Mouse (Mus musculus): ENCODE data around the gene Cfap45. TPM values are rescaled to one million over a fixed set of nuclear protein-coding genes. Genes with fewer than 3 reads are reported as not detected.

Gene Cfap45
- total and polyA plus RNA-seq, 2 experiments from 2014 or later, result 5.1 to 5.5 TPM

DNA sequence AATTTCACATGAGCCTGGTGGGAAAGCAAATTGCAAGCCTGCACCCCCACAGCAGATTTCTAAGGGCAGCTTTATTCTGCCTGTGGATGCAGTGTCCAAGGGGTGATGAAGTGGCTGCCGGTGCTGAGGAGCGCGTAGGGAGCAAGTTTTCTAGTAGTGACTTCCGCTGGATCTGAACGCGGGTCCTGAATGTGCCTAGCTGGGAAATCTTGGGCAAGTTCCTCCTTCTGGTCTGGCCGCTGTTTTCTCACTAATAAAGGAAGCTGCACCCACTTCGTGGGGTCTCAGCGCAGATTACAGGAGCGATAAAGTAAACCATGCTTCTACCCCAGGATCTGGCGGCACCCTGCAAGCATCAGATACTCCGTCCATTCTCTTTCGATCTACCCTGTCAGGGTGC, 39.5 kb upstream of the Cfap45 start:
- H3K27me3 ChIP-seq (ENCODE audit: insufficient read depth, low read length), result no peaks in the 10 kb centered on the region
- ATAC-seq (no peak), DNase-seq (no peak)
- H3K9me3 ChIP-seq (ENCODE audit: low read length), result no peaks in the 10 kb centered on the region
- no peaks in the 10 kb centered on the region for H3K36me3 ChIP-seq (ENCODE audit: insufficient read depth)
- H3K4me2 ChIP-seq (ENCODE audit: low read depth), result peak overlapping the region; percentile 61
- 19% methylated on average over 13 of the region's 13 CpGs for WGBS
- H3K9ac ChIP-seq, result peak overlapping the region; percentile 43; the same call in 1 of the 2 replicates
- TF ChIP-seq CTCF (IDR thresholded peaks at IDR 0.05; ENCODE audit: low read depth), result no peak
- H3K4me1 ChIP-seq (ENCODE audit: insufficient read depth), result peaks cover 39% of the 10 kb centered on the region
- peak overlapping the region; percentile 72 for H3K4me3 ChIP-seq (ENCODE audit: low read depth, low read length)
- H3K27ac ChIP-seq (ENCODE audit: low read depth, low read length), result no peak overlapping the region

DNA sequence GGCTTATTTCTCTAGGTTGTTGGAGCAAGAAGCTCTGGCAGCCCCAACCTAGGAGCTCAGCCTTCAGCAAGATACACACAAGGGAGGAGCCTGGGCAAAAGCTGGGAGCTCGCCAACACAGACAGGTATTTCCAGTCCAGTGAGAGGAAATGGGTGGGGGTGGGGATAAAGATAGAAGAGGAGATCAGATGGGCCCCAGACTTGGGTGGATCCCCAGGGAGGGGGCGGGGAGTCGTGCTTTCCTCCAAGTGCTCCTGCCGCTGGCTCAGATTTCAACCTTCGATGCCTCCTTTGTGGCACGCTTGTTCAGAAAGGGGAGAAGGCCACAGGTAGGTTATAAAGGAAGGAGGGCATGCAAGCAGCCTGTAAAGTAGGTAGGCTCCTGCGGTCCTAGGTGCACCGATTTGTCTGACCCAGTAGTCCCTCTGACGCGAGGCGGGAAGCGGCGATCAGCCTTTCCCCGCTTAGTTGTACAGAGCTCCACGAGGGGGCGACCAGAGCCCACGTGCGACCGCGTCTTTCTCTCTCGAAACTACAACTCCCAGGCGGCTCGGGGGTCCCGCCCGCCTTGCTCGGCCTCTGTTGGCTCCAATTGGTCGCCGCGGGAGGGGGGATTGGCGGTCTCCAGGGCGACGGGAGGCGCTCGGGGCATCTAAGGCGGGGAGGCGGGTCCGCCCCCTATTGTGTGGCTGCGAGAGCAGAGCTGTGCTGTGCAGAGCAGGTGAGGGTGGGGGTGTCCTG, 38.9 kb upstream of the Cfap45 start, which contains the start of gene Igsf9:
Gene Igsf9, plus strand, starts transcription at position 249 of the 741 bp plus-strand sequence.
- ATAC-seq (peak; percentile 97), DNase-seq (peak; percentile 97)
- under 1% methylated on average over 38 of the region's 38 CpGs for WGBS
- Histone ChIP-seq H3K27ac (ENCODE audit: low read depth, low read length) (peak within 1 kb of the TSS; percentile 43), H3K4me3 (ENCODE audit: low read depth, low read length) (peak within 1 kb of the TSS; percentile 72), H3K9me3 (ENCODE audit: low read length) (no peaks in the 10 kb centered on the region), H3K36me3 (ENCODE audit: insufficient read depth) (no peaks in the 10 kb centered on the region), H3K9ac (peak within 1 kb of the TSS; percentile 61), H3K27me3 (ENCODE audit: insufficient read depth, low read length) (no peaks in the 10 kb centered on the region), H3K4me2 (ENCODE audit: low read depth) (peak within 1 kb of the TSS; percentile 61), H3K4me1 (ENCODE audit: insufficient read depth) (peaks cover 45% of the 10 kb centered on the region)
- TF ChIP-seq CTCF (IDR thresholded peaks at IDR 0.05; ENCODE audit: low read depth), result peak; percentile 82

DNA sequence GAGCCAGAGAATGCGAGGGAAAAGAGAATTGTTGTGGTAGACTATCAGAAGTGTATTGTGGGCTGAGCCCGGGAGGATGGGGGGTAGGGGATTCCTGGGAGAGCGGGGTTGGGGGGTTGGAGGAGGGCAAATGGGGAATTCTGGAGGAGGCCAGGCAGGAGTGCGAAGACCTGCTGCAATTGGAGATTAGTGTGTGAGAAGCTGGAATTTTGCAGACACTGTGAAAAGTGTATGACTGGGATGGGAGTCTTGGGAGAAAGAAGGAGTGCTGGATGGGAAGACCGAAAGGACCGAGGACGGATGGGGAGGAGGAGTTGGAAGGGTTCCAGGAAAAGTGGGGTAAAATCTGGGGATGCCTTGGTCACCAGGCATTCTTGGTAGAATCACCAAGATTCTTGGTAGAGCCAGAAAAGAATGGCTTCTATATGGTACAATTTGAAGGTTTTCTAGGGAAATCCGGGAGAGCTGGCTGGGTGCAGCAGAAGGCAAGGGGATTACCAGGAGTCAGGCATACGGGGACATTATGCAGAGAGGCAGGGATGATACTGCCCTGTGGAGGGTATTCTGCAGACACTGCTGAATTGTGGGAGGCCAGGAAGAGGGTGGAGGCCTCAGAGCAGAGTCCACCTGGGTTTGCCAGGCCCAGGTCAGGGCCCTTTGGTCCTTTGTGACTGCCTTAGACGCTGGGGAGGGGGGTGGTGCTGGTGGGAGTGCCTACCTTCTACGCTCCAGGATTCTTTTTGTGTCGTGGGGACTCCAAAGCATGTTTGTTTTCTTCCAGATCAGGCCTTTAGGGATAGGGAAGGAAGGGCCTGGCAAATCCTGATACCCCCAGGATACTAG, 37.9 kb upstream of the Cfap45 start:
- ATAC-seq (peak; percentile 17), DNase-seq (peak; percentile 52)
- Histone ChIP-seq H3K9ac (peak overlapping the region; percentile 61), H3K36me3 (ENCODE audit: insufficient read depth) (no peaks in the 10 kb centered on the region), H3K4me2 (ENCODE audit: low read depth) (peak overlapping the region; percentile 61), H3K4me3 (ENCODE audit: low read depth, low read length) (peak overlapping the region; percentile 72), H3K27me3 (ENCODE audit: insufficient read depth, low read length) (no peaks in the 10 kb centered on the region), H3K4me1 (ENCODE audit: insufficient read depth) (peaks cover 52% of the 10 kb centered on the region), H3K27ac (ENCODE audit: low read depth, low read length) (peak overlapping the region; percentile 50), H3K9me3 (ENCODE audit: low read length) (no peaks in the 10 kb centered on the region)
- WGBS, result 2% methylated on average over 12 of the region's 12 CpGs
- no peak for TF ChIP-seq CTCF (IDR thresholded peaks at IDR 0.05; ENCODE audit: low read depth)

GRCm38 (mm10) chr1:172483361-172483660, 37.3 kb upstream of the Cfap45 start:
- peak overlapping the region; percentile 61 for H3K9ac ChIP-seq
- H3K4me2 ChIP-seq (ENCODE audit: low read depth), result peak overlapping the region; percentile 61
- ATAC-seq (no peak), DNase-seq (peak; percentile 37)
- WGBS, result 12% methylated on average over 4 of the region's 4 CpGs
- no peaks in the 10 kb centered on the region for H3K9me3 ChIP-seq (ENCODE audit: low read length)
- peaks cover 52% of the 10 kb centered on the region for H3K4me1 ChIP-seq (ENCODE audit: insufficient read depth)
- H3K27ac ChIP-seq (ENCODE audit: low read depth, low read length), result 0 out of 2 replicates have a peak overlapping the region, but pooled peaks have one; percentile 50
- peak; percentile 37 for TF ChIP-seq CTCF (IDR thresholded peaks at IDR 0.05; ENCODE audit: low read depth)
- H3K4me3 ChIP-seq (ENCODE audit: low read depth, low read length), result peak overlapping the region; percentile 72
- H3K27me3 ChIP-seq (ENCODE audit: insufficient read depth, low read length), result no peaks in the 10 kb centered on the region
- H3K36me3 ChIP-seq (ENCODE audit: insufficient read depth), result no peaks in the 10 kb centered on the region

DNA sequence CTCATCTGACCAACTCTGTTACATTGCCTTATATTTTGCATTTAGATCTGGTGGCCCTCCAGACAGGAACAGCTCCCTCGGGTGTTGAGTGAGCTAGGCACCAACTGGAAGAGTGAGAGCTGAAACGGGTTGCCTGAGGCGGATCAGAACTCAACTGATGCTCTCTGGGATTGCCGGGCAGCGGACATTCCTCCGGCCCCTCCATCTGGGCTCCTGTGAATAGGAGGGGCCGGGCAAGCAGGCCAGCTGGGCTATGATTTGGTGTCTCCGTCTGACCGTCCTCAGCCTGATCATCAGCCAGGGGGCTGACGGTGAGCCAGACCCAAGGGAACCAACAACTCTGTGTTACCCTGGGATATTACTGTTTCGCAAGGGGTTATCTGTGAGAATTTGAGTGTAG, 36.4 kb upstream of the Cfap45 start:
- DNase-seq (no peak), ATAC-seq (no peak)
- H3K36me3 ChIP-seq (ENCODE audit: insufficient read depth), result peaks cover under 1% of the 10 kb centered on the region; the same call in 1 of the 2 replicates
- no peak overlapping the region for H3K27ac ChIP-seq (ENCODE audit: low read depth, low read length)
- peak overlapping the region; percentile 61; the same call in 1 of the 2 replicates for H3K9ac ChIP-seq
- no peaks in the 10 kb centered on the region for H3K9me3 ChIP-seq (ENCODE audit: low read length)
- peak overlapping the region; percentile 72 for H3K4me3 ChIP-seq (ENCODE audit: low read depth, low read length)
- WGBS, result 35% methylated on average over 11 of the region's 11 CpGs
- peak overlapping the region; percentile 61 for H3K4me2 ChIP-seq (ENCODE audit: low read depth)
- H3K27me3 ChIP-seq (ENCODE audit: insufficient read depth, low read length), result no peaks in the 10 kb centered on the region
- H3K4me1 ChIP-seq (ENCODE audit: insufficient read depth), result peaks cover 52% of the 10 kb centered on the region
- TF ChIP-seq CTCF (IDR thresholded peaks at IDR 0.05; ENCODE audit: low read depth), result no peak

GRCm38 (mm10) chr1:172484671-172485070, 35.9 kb upstream of the Cfap45 start:
- Histone ChIP-seq H3K4me1 (ENCODE audit: insufficient read depth) (peaks cover 52% of the 10 kb centered on the region), H3K27me3 (ENCODE audit: insufficient read depth, low read length) (no peaks in the 10 kb centered on the region), H3K27ac (ENCODE audit: low read depth, low read length) (no peak overlapping the region), H3K4me3 (ENCODE audit: low read depth, low read length) (peak overlapping the region; percentile 72), H3K4me2 (ENCODE audit: low read depth) (peak overlapping the region; percentile 61), H3K9ac (peak overlapping the region; percentile 61; the same call in 1 of the 2 replicates), H3K9me3 (ENCODE audit: low read length) (no peaks in the 10 kb centered on the region), H3K36me3 (ENCODE audit: insufficient read depth) (peaks cover 2% of the 10 kb centered on the region; the same call in 1 of the 2 replicates)
- TF ChIP-seq CTCF (IDR thresholded peaks at IDR 0.05; ENCODE audit: low read depth), result no peak
- ATAC-seq (no peak), DNase-seq (no peak)
- WGBS, result 45% methylated on average over 13 of the region's 13 CpGs
